Mouse (Mus musculus): ENCODE data around the gene Etfb. TPM values are rescaled to one million over a fixed set of nuclear protein-coding genes. Genes with fewer than 3 reads are reported as not detected.

Gene Etfb
- 10 to 100 TPM; 55.9 to 73.8 TPM for total RNA-seq (2023)

DNA sequence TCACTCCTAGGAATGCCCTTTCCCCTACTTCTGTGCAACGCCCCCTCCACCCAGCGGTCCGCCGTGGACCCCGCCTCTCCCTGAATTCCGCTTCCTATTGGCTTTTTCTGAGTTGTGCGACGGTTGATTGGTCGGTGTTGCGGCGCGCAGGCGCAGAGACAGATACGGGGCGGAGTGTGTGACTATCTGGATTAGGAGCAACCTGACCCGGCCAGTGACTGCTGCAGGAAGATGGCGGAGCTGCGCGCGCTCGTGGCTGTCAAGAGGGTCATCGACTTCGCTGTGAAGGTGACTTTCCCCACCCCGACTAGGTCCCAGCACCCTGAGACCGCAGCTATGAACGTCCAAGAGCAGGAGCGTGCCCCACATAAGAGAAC, at the start of gene Etfb, which contains the start of gene Gm45233:
Etfb (plus strand) TSS at position 167 of the 377 bp plus-strand sequence.
Gm45233 (plus strand) TSS at position 212 of the 377 bp plus-strand sequence.

DNA sequence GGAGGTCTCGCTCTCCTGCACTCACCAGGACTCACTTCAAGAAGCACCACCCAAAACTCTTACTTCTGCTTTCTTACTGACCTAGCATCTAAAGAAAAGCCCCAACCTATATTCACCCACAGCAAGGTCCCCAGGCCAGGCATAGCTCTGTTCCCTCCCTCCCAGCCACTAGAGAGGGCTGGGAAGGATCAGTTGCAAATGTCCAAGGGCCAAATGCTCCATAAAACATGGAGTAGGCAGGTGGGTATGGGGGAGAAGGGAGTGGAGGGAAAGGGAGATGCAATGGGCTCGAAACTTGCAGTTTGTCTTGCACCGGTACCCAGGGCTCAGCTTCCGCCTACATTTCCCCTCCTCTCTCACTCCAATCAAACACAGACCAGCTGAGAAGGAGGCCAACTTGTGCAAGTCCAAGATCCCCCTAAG, 35.7 kb upstream of the Etfb start, which contains the start of gene Siglecg:
Siglecg (plus strand) TSS at position 74 of the 423 bp plus-strand sequence.

DNA sequence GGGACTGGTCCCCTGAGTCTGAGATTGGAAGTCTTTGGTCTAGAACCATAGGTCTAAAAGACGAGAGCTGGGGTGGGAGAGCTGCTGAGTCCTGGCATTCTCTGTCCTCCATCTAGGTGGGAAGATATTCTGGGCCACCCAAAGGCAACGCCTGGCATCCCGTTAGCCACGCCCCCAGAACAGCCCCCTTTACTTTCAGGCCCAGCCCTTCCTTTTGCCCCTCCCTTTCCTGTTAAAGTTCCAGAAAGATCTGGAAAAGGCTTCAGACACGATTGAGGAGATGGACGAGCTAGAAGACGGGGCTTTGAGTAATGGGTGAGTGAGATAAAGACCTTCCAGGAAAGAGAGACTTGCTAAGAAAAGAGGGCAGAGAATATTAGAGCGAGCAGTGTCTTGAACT, 16.5 kb upstream of the Etfb start, which contains the start of gene Lim2:
Lim2 (plus strand) TSS at position 265 of the 400 bp plus-strand sequence.

DNA sequence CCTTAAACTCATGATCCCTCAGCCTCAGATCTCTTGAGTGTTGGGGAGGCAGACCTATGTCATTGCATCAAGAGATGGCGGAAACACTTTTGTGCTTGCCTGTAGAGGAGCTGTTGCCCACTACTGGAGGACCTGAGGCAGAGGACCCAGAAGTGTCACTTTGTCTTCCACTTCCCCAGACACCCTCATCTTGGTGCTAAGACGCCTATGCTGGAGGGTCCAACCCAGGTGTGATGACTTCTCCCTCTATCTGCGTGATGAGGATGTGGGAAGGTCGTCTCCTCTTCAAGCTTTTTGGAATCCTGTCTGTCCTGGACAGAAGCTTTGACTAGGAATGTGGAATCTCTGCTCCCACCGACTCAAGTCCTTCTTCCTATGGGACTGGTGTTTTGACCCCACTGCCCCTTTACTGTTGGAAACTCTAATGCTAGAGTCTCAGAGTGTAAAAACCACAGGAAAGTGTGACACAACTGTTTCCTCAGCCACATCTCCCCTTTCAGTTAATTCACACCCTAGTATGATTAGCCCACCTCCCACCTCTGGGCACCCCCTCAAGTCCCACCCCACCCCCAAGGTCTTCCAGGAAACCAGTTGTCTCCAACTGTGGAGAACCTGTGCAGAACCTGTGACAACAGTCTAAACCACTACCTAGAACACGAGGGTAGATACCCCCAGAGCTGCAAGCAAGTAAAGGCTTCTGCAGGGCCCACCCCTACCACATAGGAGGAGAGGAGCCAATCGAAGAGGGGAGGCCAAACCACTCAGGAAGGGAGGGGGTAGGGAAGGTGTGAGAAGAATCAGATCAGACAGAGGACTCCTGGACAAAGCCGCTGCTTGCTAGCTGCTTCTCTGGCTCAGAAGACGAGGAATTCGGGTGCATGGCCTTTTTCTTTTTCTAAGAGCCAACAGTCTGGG, 7.3 kb upstream of the Etfb start, which contains the start of gene Nkg7:
Nkg7 (plus strand) TSS at position 733 of the 915 bp plus-strand sequence.

DNA sequence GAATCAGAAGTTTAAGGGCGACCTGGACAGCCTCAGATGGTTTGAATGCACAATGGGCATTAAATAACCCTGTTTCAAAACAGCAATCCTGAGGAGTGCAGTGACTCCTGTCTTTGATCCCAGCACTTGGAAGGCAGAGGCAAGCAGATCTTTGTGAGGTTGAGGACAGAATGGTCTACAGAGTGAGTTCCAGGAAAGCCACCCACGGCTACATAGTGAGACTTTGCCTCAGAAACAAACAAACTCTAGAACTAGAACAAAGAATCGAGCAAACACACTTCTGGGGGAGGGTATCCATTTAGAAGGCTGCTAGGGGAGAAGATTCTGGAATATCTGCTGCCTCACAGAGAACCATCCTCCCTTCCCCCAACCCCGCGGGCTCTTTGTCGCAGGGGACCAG, 3.4 kb upstream of the Etfb start, which contains the start of gene Cldnd2:
Cldnd2 (plus strand) TSS at position 301 of the 400 bp plus-strand sequence.

DNA sequence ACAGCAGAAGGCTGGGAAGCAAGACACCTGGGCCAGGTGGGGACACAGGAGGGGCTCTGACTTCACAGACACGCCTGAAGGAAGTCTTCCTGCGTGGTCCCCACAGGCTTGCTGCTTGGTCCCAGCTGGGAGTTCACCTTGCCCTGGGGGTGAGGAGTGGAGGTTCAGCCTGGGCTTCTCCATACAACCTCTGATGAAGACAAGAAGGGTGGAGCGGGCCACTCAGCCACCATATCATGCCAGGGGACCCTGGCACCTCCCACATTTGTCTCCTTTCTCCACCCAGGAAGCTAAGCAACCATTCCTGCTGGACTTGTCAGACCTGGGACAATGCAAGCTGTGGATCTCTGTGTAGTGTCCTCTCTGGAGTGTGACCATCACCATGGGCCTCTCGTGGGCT, 19.0 kb downstream of the Etfb start, which contains the start of gene Vsig10l:
Vsig10l (plus strand) TSS at position 301 of the 400 bp plus-strand sequence.

DNA sequence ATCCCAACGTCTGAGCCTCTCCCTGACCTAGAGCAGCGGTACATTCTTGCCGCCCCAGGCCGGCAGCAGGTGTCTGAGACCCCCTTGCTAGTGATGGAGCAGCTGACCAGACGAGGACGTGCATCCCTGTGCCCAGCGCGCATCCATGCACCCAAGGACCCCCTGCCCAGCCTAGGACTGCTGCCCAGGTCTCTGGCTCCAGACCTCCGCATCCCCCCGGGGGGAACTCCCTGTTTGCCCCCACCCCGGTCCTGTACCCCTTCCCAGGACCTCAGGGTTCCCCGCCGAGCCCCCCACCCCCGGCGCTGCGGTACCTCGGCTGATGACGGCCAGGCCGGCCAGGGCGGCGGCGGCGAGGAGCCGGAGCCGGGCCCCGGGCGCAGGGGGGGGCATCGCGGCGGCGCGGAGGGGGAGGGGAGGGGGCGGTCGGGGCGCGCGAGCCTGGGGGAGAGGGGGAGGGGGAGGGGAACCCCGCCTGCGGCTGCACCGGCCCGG, 45.8 kb downstream of the Etfb start, which contains the start of gene Iglon5:
Iglon5 (minus strand) TSS at position 445 of the 495 bp plus-strand sequence.

Other genes starting within 250 kb of the Etfb start
- 10 to 100 TPM; 15.7 to 23.0 TPM for gene Zfp715, start 130.8 kb upstream of the Etfb start, total RNA-seq (2023)
- 10 to 100 TPM in 1 of 2 experiments, 1 to 10 TPM in 1; 8.4 to 10.2 TPM for gene Siglecf, start 92.7 kb upstream of the Etfb start, total RNA-seq (2023)
- 10 to 100 TPM; 50.8 to 51.6 TPM for gene Siglecg, start 35.9 kb upstream of the Etfb start, total RNA-seq (2023)
- not detected for gene Lim2, start 16.4 kb upstream of the Etfb start, total RNA-seq (2023)
- gene Nkg7, start 7.0 kb upstream of the Etfb start, total RNA-seq (2023), result 10 to 100 TPM; 30.2 to 33.5 TPM
- under 1 TPM in 1 of 2 experiments, not detected in 1; 0.73 TPM for gene Cldnd2, start 3.3 kb upstream of the Etfb start, total RNA-seq (2023)
- not detected for gene Gm45233, start within 50 bp of the Etfb start, total RNA-seq (2023)
- 10 to 100 TPM; 10.8 to 11.0 TPM for gene Vsig10l, start 19.1 kb downstream of the Etfb start, total RNA-seq (2023)
- not detected for gene Iglon5, start 46.0 kb downstream of the Etfb start, total RNA-seq (2023)
- not detected for gene 4931406B18Rik, start 61.9 kb downstream of the Etfb start, total RNA-seq (2023)
- 100 to 1,000 TPM; 339 to 380 TPM for gene Cd33, start 100.3 kb downstream of the Etfb start, total RNA-seq (2023)
- 1 to 10 TPM; 2.8 to 3.0 TPM for gene Zfp658, start 118.2 kb downstream of the Etfb start, total RNA-seq (2023)
- 10 to 100 TPM; 11.2 to 11.9 TPM for gene Zfp719, start 135.5 kb downstream of the Etfb start, total RNA-seq (2023)
- gene Zfp819, start 163.1 kb downstream of the Etfb start, total RNA-seq (2023), result under 1 TPM; 0.29 to 0.37 TPM
- gene Ceacam18, start 190.6 kb downstream of the Etfb start, total RNA-seq (2023), result under 1 TPM in 1 of 2 experiments, not detected in 1; 0.22 TPM
- 100 to 1,000 TPM; 147 to 167 TPM for gene Siglece, start 216.1 kb downstream of the Etfb start, total RNA-seq (2023)
- 1 to 10 TPM; 3.0 to 3.6 TPM for gene Ctu1, start 227.9 kb downstream of the Etfb start, total RNA-seq (2023)
- gene Klk14, start 246.3 kb downstream of the Etfb start, total RNA-seq (2023), result not detected

All from neutrophil, adult 83 days (primary cell).